Mouse (Mus musculus) embryonic facial prominence, embryonic 15.5 days (tissue): ENCODE data around the gene Moap1. TPM values are rescaled to one million over a fixed set of nuclear protein-coding genes. Genes with fewer than 3 reads are reported as not detected.

Source experiments
- ATAC-seq: fragments of 200-750 bp; cut with Nextera tagmentation; 2 replicates; pipeline ENCODE4 v1.8.0; 2017; ENCODE audit warnings: low read depth, moderate TSS enrichment; ENCODE audit not compliant: insufficient number of reproducible peaks, low FRiP score, low TSS enrichment
- H3K27ac ChIP-seq: fragments of 300-500 bp; sonication (generic); replicated peaks from 2 replicates; pipeline ENCODE4 v1.5.1; 2015; ENCODE audit warnings: mild to moderate bottlenecking, inconsistent platforms
- H3K27me3 ChIP-seq: fragments of 300-500 bp; sonication (generic); 2 replicates; pipeline ENCODE4 v1.6.1; 2015; ENCODE audit warnings: inconsistent platforms
- H3K36me3 ChIP-seq: fragments of 300-500 bp; sonication (generic); 2 replicates; pipeline ENCODE4 v1.6.1; 2015; ENCODE audit warnings: mild to moderate bottlenecking, inconsistent platforms
- H3K4me1 ChIP-seq: fragments of 300-500 bp; sonication (generic); 2 replicates; pipeline ENCODE4 v1.6.1; 2015; ENCODE audit warnings: inconsistent platforms
- H3K4me2 ChIP-seq: fragments of 300-500 bp; sonication (generic); replicated peaks from 2 replicates; pipeline ENCODE4 v1.6.1; 2015; ENCODE audit warnings: mild to moderate bottlenecking, inconsistent platforms
- H3K4me3 ChIP-seq: fragments of 300-500 bp; sonication (generic); replicated peaks from 2 replicates; pipeline ENCODE4 v1.5.1; 2015; ENCODE audit warnings: mild to moderate bottlenecking, inconsistent platforms
- H3K9ac ChIP-seq: fragments of 300-500 bp; sonication (generic); 2 replicates; pipeline ENCODE4 v1.6.1; 2015; ENCODE audit warnings: inconsistent platforms
- H3K9me3 ChIP-seq: fragments of 300-500 bp; sonication (generic); replicated peaks from 2 replicates; pipeline ENCODE4 v1.6.1; 2016; ENCODE audit warnings: inconsistent platforms
- WGBS: fragments of 180-500 bp; shearing (Covaris S2); methylation state at CpG from one replicate; pipeline ENCODE4 v1.1.7; 2015; 5-methylcytosine and 5-hydroxymethylcytosine counted together
- polyA plus RNA-seq: library from polyadenylated mRNA; unstranded; fragments of >200 nt; fragmentation: Nextera tagmentation; extraction: Ambion mirVana; gene quantifications from 2 replicates; pipeline ENCODE4 v1.2.1, GENCODE M21; 2015

The Moap1 gene
- polyA plus RNA-seq, 1 experiment from 2014 or later, result 24.5 TPM

DNA sequence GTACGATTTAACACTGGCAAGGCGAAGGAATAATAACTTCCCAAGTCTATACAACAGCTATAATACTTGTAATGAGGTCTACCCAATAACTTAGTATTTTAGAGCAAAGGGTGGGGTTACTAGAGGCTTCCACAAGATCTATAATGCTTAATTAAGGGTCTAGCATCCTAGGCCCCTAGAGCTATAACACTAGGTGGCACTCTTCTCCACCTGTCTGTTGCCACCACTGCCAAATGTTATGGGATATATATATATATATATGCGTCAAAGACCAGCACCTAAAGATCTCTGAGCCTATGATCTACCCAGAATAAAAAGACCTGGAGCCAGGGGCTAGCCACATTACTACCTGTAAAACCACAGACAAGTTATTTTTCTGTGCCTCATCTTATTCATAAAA is 3.2 kb downstream of the Moap1 start:
- Histone ChIP-seq H3K36me3 (0 out of 2 replicates have a peak, but pooled peaks cover 4% of the 10 kb centered on the region), H3K9ac (no peak overlapping the region), H3K9me3 (no peaks in the 10 kb centered on the region), H3K4me1 (peaks cover 20% of the 10 kb centered on the region), H3K27me3 (no peaks in the 10 kb centered on the region), H3K27ac (no peak overlapping the region), H3K4me3 (no peak overlapping the region), H3K4me2 (no peak overlapping the region)
- WGBS, result 62% methylated on average over 3 of the region's 3 CpGs
- no peak for ATAC-seq

DNA sequence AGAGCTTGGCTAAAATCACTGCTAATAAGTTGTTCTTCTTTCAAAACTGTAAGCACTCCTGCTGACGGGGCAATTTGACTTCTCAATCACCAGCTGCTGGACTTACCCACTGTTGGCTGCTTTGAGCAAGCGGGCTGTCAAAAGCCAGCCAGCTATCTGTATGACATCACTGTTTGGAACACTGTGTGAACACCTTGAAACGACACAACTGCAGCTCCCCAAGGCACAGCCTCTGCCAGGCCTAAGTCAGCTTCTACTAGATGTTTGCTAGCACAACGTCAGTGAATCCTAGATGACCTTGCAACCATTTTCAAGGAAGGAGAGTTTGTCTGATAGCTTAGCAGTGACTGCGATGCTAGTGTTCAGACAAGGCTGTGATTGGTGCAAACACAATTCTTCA is 4.4 kb downstream of the Moap1 start:
- Histone ChIP-seq H3K36me3 (0 out of 2 replicates have a peak, but pooled peaks cover 4% of the 10 kb centered on the region), H3K4me2 (no peak overlapping the region), H3K4me1 (peaks cover 12% of the 10 kb centered on the region), H3K4me3 (no peak overlapping the region), H3K9me3 (no peaks in the 10 kb centered on the region), H3K27ac (no peak overlapping the region), H3K9ac (no peak overlapping the region), H3K27me3 (no peaks in the 10 kb centered on the region)
- 81% methylated on average over 5 of the region's 5 CpGs for WGBS
- ATAC-seq, result no peak

DNA sequence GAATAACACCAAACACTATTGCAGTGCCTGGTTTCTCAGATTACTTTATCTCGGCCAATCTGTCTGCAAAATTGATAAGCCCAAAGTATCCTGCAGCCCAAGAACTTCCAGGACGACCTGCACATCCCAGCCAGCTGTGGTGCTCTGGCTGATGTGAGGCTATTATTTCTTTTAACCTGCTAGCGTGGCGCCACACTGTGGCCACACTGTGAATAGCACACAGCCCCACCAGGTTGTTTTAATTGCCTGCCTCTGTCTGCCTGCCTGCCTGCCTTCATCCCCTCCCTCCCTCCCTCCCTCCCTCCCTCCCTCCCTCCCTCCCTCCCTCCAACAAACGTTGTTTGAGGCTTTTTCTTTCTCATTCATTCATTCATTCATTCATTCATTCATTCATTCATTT is 10.1 kb downstream of the Moap1 start:
- Histone ChIP-seq H3K4me2 (no peak overlapping the region), H3K9me3 (no peaks in the 10 kb centered on the region), H3K4me1 (peaks cover 16% of the 10 kb centered on the region), H3K27me3 (no peaks in the 10 kb centered on the region), H3K27ac (no peak overlapping the region), H3K36me3 (no peaks in the 10 kb centered on the region), H3K4me3 (no peak overlapping the region), H3K9ac (no peak overlapping the region)
- no peak for ATAC-seq
- 13% methylated on average over 5 of the region's 5 CpGs for WGBS

DNA sequence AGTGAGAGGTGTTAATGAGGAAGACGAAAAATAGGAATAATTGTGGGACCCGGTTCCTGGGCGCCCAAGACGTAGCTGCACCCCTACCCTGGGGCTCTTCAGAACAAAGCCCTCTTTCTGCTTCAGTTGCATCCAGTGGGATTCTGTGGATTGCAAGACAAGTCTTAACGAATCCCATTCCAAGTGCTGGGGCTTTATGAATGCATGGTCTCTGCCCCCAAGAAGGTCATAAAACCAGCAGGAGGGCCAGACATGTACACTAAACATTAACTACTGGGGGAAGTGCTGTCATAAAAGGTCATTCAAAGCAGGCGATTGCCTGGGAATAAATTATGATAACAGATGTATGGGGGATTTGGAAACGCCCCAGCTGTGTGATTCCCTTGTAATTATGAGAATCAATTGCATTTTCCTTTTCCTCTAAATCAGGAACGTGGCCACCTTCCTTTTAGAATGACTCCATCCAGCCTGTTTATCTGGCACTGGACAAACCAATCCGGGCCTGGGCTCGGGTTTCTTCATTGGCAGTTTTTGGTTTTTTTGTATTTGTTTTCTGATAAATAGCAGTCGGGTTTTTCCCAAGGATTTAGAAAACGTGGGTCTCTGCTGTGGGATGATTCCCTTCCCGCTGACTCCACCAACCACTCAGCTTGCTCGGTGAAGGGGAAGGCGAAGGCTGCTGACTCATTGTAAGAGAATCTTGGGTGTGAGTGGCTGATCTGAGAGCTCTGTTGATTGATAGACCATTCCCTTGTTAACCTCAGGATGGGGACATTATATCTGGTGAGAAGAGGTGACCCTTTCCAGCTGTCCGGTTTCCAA is 12.5 kb downstream of the Moap1 start:
- no peak overlapping the region for H3K9ac ChIP-seq
- H3K27me3 ChIP-seq, result no peaks in the 10 kb centered on the region
- peak overlapping the region; percentile 22 for H3K4me3 ChIP-seq
- no peak for ATAC-seq
- no peaks in the 10 kb centered on the region for H3K9me3 ChIP-seq
- no peaks in the 10 kb centered on the region for H3K36me3 ChIP-seq
- H3K4me1 ChIP-seq, result peaks cover 16% of the 10 kb centered on the region
- WGBS, result 28% methylated on average over 16 of the region's 16 CpGs
- H3K27ac ChIP-seq, result peak overlapping the region; percentile 88
- H3K4me2 ChIP-seq, result peak overlapping the region; percentile 42

DNA sequence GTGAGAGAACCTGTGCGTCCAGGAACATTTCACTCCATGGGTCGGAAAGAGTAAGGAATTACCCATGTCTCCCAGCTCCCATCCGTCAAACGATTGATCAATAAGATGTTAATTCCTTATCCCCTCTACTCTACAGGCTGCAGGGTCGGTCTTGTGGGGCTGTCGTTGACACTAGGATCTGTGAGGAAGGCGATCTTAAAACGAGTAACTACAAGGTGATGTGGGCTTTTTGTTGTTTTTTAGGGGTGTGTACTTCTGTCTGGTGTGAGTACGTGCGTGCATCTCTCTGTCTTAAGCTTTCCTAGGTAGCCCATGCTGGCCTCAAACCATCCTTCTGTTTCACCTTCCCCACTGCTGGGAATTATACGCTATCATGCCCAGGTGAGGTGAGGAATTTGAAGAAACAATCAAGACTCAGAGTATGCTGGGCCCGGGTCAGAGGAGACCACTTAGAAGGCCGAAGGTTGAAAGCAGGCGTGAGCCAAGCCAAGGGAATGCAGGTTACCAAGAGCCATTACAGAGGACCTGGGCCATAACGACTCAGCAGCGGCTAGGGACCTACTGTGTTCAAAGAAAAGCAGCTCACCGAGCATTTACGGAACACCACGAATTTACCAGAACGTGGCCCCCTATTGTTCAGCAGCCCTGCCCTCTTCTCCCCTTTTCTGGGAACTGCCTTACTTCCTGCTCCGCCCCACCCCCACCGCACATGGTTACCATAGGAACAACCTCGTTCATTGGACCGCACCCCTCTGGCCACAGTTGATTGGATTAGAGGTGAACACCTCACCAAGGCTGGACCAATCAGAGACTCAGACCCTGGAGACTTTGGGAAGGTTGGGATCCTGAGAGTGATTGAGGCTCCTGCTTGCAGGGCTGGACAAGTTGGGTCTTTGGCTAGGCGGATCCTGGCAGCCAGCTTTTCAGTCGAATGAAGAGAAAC is 13.3 kb downstream of the Moap1 start:
- Histone ChIP-seq H3K4me2 (peak overlapping the region; percentile 42), H3K27ac (peak overlapping the region; percentile 88), H3K9ac (no peak overlapping the region), H3K9me3 (no peaks in the 10 kb centered on the region), H3K27me3 (no peaks in the 10 kb centered on the region), H3K4me3 (peak overlapping the region; percentile 22), H3K36me3 (no peaks in the 10 kb centered on the region), H3K4me1 (peaks cover 21% of the 10 kb centered on the region)
- 34% methylated on average over 26 of the region's 26 CpGs for WGBS
- peak; percentile 90 for ATAC-seq

DNA sequence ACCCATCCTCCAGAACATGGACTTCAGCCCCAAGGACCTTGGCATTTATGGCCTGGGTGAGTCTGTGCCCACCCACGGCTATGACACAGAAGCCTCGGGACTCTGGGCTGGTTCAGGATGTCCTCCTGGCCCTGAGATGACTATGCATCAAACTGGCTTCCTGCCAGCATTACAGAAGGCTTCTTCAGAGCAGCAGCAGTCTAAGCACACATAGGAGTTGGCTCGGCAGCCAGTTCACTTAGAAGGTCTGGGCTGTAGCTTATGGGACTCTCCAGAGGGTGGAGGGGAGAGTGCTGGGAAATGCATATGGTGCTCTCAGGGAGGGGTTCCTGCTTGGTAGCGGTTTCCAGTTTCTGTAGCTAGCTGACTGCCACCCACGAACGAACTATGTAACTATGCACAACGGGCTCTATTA is 17.7 kb downstream of the Moap1 start:
- Histone ChIP-seq H3K36me3 (no peaks in the 10 kb centered on the region), H3K9me3 (no peaks in the 10 kb centered on the region), H3K27ac (no peak overlapping the region), H3K9ac (no peak overlapping the region), H3K4me2 (no peak overlapping the region), H3K4me1 (peaks cover 20% of the 10 kb centered on the region), H3K4me3 (no peak overlapping the region), H3K27me3 (no peaks in the 10 kb centered on the region)
- 46% methylated on average over 7 of the region's 7 CpGs for WGBS
- ATAC-seq, result no peak

DNA sequence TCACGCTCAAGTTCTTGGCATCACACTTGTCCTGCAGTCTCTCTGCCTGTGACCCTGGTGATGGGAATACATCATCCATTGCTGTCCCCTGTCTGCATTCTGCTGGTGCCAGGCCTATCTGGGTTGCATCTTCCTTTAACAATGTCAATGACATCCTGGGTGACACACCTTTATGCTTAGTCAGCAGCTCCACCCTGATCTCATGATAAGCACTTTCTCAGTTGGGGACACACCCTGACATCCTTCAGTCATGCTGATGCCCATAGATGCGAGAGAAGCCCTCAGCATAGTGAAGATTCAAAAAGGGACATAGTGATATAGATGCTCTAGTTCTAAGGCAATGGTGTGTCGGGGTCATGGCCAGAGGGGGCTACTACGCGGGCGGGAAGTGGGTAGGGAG is 18.3 kb downstream of the Moap1 start:
- Histone ChIP-seq H3K4me2 (no peak overlapping the region), H3K9ac (no peak overlapping the region), H3K36me3 (no peaks in the 10 kb centered on the region), H3K4me1 (peaks cover 14% of the 10 kb centered on the region), H3K27me3 (no peaks in the 10 kb centered on the region), H3K9me3 (no peaks in the 10 kb centered on the region), H3K4me3 (no peak overlapping the region), H3K27ac (no peak overlapping the region)
- WGBS, result 88% methylated on average over 6 of the region's 6 CpGs
- ATAC-seq, result no peak

DNA sequence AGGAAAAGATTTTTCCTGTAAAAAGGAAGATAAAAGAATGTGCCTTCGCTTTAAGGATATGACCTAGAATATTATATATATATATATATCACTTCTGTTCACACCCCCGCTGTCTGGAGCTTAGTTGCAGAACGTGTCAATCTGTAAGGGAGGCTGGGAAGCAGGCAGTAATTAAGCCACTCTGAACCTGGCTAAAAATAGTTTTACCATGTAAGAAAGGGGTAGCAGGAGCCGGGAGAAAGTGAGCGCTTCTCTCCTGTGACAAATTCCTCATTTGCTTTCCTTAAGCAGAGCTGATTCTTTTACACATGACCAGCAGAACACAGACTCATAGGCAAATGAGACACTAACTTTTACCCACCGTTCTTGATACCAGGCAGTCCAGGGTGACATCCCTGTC is 19.6 kb downstream of the Moap1 start:
- no peaks in the 10 kb centered on the region for H3K36me3 ChIP-seq
- WGBS, result 58% methylated on average over 6 of the region's 6 CpGs
- H3K9ac ChIP-seq, result no peak overlapping the region
- no peaks in the 10 kb centered on the region for H3K9me3 ChIP-seq
- no peak overlapping the region for H3K27ac ChIP-seq
- no peaks in the 10 kb centered on the region for H3K27me3 ChIP-seq
- no peak for ATAC-seq
- peaks cover 9% of the 10 kb centered on the region; the same call in 1 of the 2 replicates for H3K4me1 ChIP-seq
- no peak overlapping the region for H3K4me3 ChIP-seq
- no peak overlapping the region for H3K4me2 ChIP-seq

DNA sequence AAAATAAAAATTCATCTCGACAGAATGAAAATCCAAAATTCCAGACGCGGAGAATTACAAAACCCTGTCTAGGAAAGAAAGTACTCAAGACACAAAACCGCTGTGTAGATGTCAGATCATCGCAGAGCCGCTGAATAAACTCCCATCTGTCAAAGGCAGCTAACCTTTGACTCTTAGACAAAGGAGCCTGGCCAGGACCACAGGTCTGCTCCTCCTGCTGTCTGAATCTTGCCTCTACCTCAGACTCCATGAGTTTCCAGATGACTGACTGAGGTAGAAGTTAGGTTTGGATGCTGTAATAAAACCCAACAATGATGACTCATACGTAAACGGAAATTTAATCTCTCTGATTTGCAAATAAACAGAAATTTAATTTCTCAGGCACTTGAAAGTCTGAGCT is 20.5 kb downstream of the Moap1 start:
- H3K27ac ChIP-seq, result no peak overlapping the region
- H3K4me3 ChIP-seq, result no peak overlapping the region
- H3K36me3 ChIP-seq, result no peaks in the 10 kb centered on the region
- no peak overlapping the region for H3K4me2 ChIP-seq
- WGBS, result 72% methylated on average over 8 of the region's 8 CpGs
- H3K9me3 ChIP-seq, result no peaks in the 10 kb centered on the region
- no peaks in the 10 kb centered on the region for H3K27me3 ChIP-seq
- H3K4me1 ChIP-seq, result peaks cover 9% of the 10 kb centered on the region; the same call in 1 of the 2 replicates
- no peak overlapping the region for H3K9ac ChIP-seq
- ATAC-seq, result no peak

DNA sequence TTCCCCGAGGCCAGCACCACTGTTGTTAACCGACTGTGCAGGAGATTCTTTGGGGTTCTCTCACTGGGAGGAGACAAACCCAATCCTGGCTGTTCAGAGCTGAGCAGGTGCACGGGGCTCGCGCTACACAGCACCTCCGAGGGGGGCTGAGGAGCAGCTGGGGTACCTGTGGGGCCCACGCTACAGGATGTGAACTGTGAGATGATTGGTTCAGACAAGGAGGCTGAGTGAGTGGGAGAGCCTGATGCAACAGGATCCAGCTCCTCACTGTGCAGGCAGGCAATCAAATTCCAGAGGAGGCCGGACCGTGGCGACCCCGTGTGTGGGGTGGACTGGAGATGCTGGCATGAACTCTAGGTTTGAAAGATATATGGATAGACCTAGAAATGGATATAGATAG is 21.0 kb downstream of the Moap1 start:
- H3K4me2 ChIP-seq, result no peak overlapping the region
- H3K9me3 ChIP-seq, result no peaks in the 10 kb centered on the region
- peaks cover 9% of the 10 kb centered on the region; the same call in 1 of the 2 replicates for H3K4me1 ChIP-seq
- WGBS, result 43% methylated on average over 11 of the region's 11 CpGs
- H3K9ac ChIP-seq, result no peak overlapping the region
- no peaks in the 10 kb centered on the region for H3K27me3 ChIP-seq
- no peak overlapping the region for H3K4me3 ChIP-seq
- ATAC-seq, result no peak
- no peak overlapping the region for H3K27ac ChIP-seq
- no peaks in the 10 kb centered on the region for H3K36me3 ChIP-seq
